Mouse (Mus musculus) stomach, embryonic 14.5 days (tissue): Measurements from ENCODE around the gene Vkorc1l1. TPM values are rescaled to one million over a fixed set of nuclear protein-coding genes. Genes with fewer than 3 reads are reported as not detected.
"Not testable (repeated sequence)": the region's sequence is repeated elsewhere in the genome, so short reads cannot be mapped to it uniquely, and the experiment has no call there.

ENCODE experiments used
- ATAC-seq: fragments of 200-750 bp; cut with Nextera tagmentation; 2 replicates; pipeline ENCODE4 v1.8.0; 2017; ENCODE audit warnings: low read depth, moderate TSS enrichment; ENCODE audit not compliant: insufficient number of reproducible peaks, insufficient read depth, low FRiP score
- H3K27ac ChIP-seq: fragments of 300-500 bp; sonication (generic); 2 replicates; pipeline ENCODE4 v1.5.1; 2014; ENCODE audit warnings: mild to moderate bottlenecking, low read length, moderate library complexity, mixed read lengths
- H3K27me3 ChIP-seq: fragments of 300-500 bp; sonication (generic); 2 replicates; pipeline ENCODE4 v1.6.1; 2014; ENCODE audit warnings: low read length, control low read depth, mixed read lengths; ENCODE audit not compliant: control insufficient read depth, insufficient read depth
- H3K36me3 ChIP-seq: fragments of 300-500 bp; sonication (generic); 2 replicates; pipeline ENCODE4 v1.6.1; 2014; ENCODE audit warnings: mild to moderate bottlenecking, control low read depth, low read length, moderate library complexity, mixed read lengths; ENCODE audit not compliant: control insufficient read depth, insufficient read depth
- H3K4me1 ChIP-seq: fragments of 300-500 bp; sonication (generic); 2 replicates; pipeline ENCODE4 v1.6.1; 2014; ENCODE audit warnings: low read length, control low read depth, mixed read lengths; ENCODE audit not compliant: control insufficient read depth, insufficient read depth
- H3K4me2 ChIP-seq: fragments of 300-500 bp; sonication (generic); replicated peaks from 2 replicates; pipeline ENCODE4 v1.6.1; 2014; ENCODE audit warnings: low read depth, low read length, control low read depth
- H3K4me3 ChIP-seq: fragments of 300-500 bp; sonication (generic); 2 replicates; pipeline ENCODE4 v1.5.1; 2014; ENCODE audit warnings: low read depth, low read length, control low read depth
- H3K9ac ChIP-seq: fragments of 300-500 bp; sonication (generic); replicated peaks from 2 replicates; pipeline ENCODE4 v1.6.1; 2014; ENCODE audit warnings: low read depth, mild to moderate bottlenecking, control low read depth, low read length, moderate library complexity, mixed read lengths
- H3K9me3 ChIP-seq: fragments of 300-500 bp; sonication (generic); 2 replicates; pipeline ENCODE4 v1.6.1; 2016; ENCODE audit warnings: low read depth, low read length, control low read depth; ENCODE audit not compliant: control insufficient read depth
- WGBS: fragments of 180-500 bp; shearing (Covaris S2); extraction: QIAGEN DNeasy Blood & Tissue Kit; methylation state at CpG from one replicate; pipeline ENCODE4 v1.1.7; 2014; 5-methylcytosine and 5-hydroxymethylcytosine counted together
- polyA plus RNA-seq: library from polyadenylated mRNA; unstranded; fragments of >200 nt; fragmentation: Nextera tagmentation; extraction: Ambion mirVana; gene quantifications from 2 replicates; pipeline ENCODE4 v1.2.1, GENCODE M21; 2014

Gene Vkorc1l1
- polyA plus RNA-seq, 1 experiment from 2014 or later: 16.2 TPM

DNA sequence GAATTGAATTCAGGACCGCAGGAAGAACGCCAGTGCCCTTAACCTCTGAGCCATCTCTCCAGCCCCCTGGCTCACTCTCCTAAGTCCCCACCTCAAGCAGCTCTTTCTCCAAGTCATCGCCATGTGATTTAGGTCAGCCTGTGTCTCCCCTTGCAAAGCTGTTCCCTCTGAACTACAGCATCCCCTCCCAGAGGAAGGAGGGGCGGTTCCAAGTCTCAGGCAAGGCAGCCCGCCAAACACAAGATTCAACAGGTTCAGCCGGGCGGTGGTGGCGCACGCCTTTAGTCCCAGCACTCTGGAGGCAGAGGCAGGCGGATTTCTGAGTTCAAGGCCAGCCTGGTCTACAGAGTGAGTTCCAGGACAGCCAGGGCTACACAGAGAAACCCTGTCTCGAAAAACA lies 26.3 kb upstream of the Vkorc1l1 start:
- H3K36me3 ChIP-seq, H3K4me3 ChIP-seq, H3K4me2 ChIP-seq, H3K27ac ChIP-seq, H3K9me3 ChIP-seq, H3K4me1 ChIP-seq, ATAC-seq, H3K9ac ChIP-seq, H3K27me3 ChIP-seq: not testable (repeated sequence)
- 86% methylated on average over 11 of the region's 11 CpGs for WGBS

GRCm38 (mm10) chr5:129918065-129918651 lies 23.6 kb upstream of the Vkorc1l1 start:
- H3K4me3 ChIP-seq: no peak overlapping the region
- no peaks in the 10 kb centered on the region for H3K9me3 ChIP-seq
- no peaks in the 10 kb centered on the region for H3K27me3 ChIP-seq
- H3K36me3 ChIP-seq: no peaks in the 10 kb centered on the region
- no peak overlapping the region for H3K9ac ChIP-seq
- H3K4me1 ChIP-seq: no peaks in the 10 kb centered on the region
- WGBS: 85% methylated on average over 24 of the region's 24 CpGs
- H3K27ac ChIP-seq: no peak overlapping the region
- no peak overlapping the region for H3K4me2 ChIP-seq
- no peak for ATAC-seq

- Histone ChIP-seq H3K4me2 (no peak overlapping the region), H3K4me1 (no peaks in the 10 kb centered on the region), H3K9ac (no peak overlapping the region), H3K27me3 (no peaks in the 10 kb centered on the region), H3K27ac (no peak overlapping the region), H3K36me3 (no peaks in the 10 kb centered on the region), H3K9me3 (no peaks in the 10 kb centered on the region), H3K4me3 (no peak overlapping the region)
- 75% methylated on average over 9 of the region's 9 CpGs for WGBS
- ATAC-seq: no peak
Observed at GRCm38 (mm10) chr5:129918752-129919151, 23.0 kb upstream of the Vkorc1l1 start.

GRCm38 (mm10) chr5:129919320-129919719 lies 22.4 kb upstream of the Vkorc1l1 start:
- no peak overlapping the region for H3K4me3 ChIP-seq

DNA sequence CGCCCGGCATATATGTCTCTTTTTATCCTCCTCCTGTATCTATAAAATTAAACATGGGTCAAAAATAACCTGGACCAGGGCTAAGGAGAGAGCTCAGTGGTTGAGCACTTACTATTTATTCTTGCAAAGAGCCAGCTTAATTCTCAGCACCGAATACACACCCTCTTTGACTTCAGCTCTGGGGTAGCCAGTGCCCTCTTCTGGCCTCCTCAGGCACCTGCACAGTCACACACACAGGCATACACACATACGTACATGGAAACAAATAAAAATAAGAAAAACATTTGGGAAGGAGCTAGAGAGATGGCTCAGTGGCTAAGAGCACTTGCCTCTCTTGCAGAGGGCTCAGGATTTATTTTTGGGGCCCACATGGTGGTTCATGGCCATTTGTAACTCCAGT lies 19.8 kb upstream of the Vkorc1l1 start:
- H3K9ac ChIP-seq: no peak overlapping the region
- H3K9me3 ChIP-seq: no peaks in the 10 kb centered on the region
- H3K27ac ChIP-seq: no peak overlapping the region
- H3K36me3 ChIP-seq: no peaks in the 10 kb centered on the region
- H3K4me2 ChIP-seq: no peak overlapping the region
- no peak overlapping the region for H3K4me3 ChIP-seq
- ATAC-seq: no peak
- H3K4me1 ChIP-seq: no peaks in the 10 kb centered on the region
- no peaks in the 10 kb centered on the region for H3K27me3 ChIP-seq
- WGBS: 86% methylated on average over 4 of the region's 4 CpGs

More at GRCm38 (mm10) chr5:129919320-129919719, 22.4 kb upstream of the Vkorc1l1 start:
- H3K27ac ChIP-seq: no peak overlapping the region
- ATAC-seq: no peak
- H3K27me3 ChIP-seq: no peaks in the 10 kb centered on the region
- no peak overlapping the region for H3K9ac ChIP-seq
- no peaks in the 10 kb centered on the region for H3K9me3 ChIP-seq
- WGBS: 62% methylated on average over 8 of the region's 8 CpGs
- no peaks in the 10 kb centered on the region for H3K4me1 ChIP-seq
- no peaks in the 10 kb centered on the region for H3K36me3 ChIP-seq
- H3K4me2 ChIP-seq: no peak overlapping the region

GRCm38 (mm10) chr5:129924820-129925452 lies 16.8 kb upstream of the Vkorc1l1 start:
- 88% methylated on average over 8 of the region's 8 CpGs for WGBS
- Histone ChIP-seq H3K4me2 (no peak overlapping the region), H3K27me3 (no peaks in the 10 kb centered on the region), H3K36me3 (no peaks in the 10 kb centered on the region), H3K9ac (no peak overlapping the region), H3K9me3 (no peaks in the 10 kb centered on the region), H3K27ac (no peak overlapping the region), H3K4me1 (no peaks in the 10 kb centered on the region), H3K4me3 (no peak overlapping the region)
- ATAC-seq: no peak

DNA sequence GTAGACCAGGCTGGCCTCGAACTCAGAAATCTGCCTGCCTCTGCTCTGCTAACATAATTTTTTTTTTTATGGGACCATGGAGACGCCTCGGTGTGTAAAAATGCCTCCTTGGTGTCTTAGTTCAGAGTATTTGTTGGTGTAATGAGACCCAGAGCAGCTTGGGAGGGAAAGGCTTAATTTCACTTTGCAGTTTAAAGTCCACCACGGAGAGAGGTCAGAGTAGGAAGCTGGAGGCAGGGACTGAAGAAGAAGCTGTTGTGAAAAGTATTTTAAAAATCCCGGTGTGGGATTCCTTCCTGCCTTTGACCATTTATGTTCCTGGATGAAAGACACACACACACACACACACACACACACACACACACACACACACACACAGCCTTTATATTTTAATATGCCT lies 15.8 kb upstream of the Vkorc1l1 start:
- H3K4me2 ChIP-seq: no peak overlapping the region
- no peaks in the 10 kb centered on the region for H3K4me1 ChIP-seq
- no peaks in the 10 kb centered on the region for H3K36me3 ChIP-seq
- H3K27ac ChIP-seq: no peak overlapping the region
- no peak for ATAC-seq
- no peak overlapping the region for H3K4me3 ChIP-seq
- 78% methylated on average over 5 of the region's 5 CpGs for WGBS
- no peaks in the 10 kb centered on the region for H3K9me3 ChIP-seq
- no peaks in the 10 kb centered on the region for H3K27me3 ChIP-seq
- no peak overlapping the region for H3K9ac ChIP-seq

DNA sequence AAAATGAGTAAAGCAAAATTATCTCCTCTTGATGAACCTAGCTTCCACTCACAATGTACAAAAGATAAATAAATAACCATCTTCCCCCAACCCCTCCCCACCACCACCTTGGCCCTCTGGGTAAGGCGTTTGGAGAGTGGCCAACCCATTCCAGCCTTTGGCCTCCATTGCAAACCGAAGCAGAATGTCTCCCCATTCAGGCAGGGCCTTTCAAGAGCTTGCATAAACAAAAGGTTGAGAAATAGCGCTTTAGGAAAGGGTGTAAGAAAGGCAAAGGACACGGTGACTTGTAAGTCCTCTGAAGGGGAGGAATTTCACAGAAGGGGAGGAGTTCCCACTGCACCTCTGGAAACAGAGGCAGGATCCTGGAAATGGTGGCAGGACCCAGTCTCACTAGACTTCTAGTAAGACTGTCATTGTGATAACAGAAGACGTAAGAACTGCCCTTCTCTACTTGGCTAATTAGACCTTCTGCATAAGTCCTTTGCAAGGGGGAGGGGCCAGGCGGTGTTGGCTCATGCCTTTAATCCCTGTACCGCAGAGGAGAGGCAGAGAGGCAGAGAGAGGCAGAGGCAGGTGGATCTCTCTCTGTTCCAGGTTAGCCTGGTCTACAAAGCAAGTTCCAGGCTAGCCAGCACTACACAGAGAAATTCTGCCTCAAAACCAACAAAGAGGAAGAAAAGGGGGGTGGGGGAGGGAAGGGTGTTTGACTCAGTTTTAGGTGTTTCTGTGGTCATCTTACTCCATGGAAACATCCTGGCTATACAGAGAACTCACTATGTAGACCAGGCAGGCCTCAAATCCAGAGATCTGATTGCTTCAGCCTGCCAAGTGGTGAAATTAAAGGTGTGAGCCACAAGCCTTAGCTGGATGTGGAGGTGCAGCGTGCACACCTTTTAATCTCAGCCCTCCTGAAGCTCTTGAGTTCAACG lies 11.6 kb upstream of the Vkorc1l1 start:
- Histone ChIP-seq H3K4me2 (no peak overlapping the region), H3K36me3 (no peaks in the 10 kb centered on the region), H3K27ac (no peak overlapping the region), H3K27me3 (no peaks in the 10 kb centered on the region), H3K9me3 (no peaks in the 10 kb centered on the region), H3K9ac (no peak overlapping the region), H3K4me3 (no peak overlapping the region), H3K4me1 (no peaks in the 10 kb centered on the region)
- WGBS: 43% methylated on average over 9 of the region's 9 CpGs
- ATAC-seq: no peak
